Mouse (Mus musculus): Measurements from ENCODE around the gene Enpp4.

The Enpp4 gene

GRCm38 (mm10) chr17:44105287-44106138, at the start of gene Enpp4:
Gene Enpp4 (minus strand): TSS chr17:44105809.
- peak; percentile 96 for DNase-seq (ENCODE audit: low read depth, low spot score)

- DNase-seq (ENCODE audit: low read depth, low spot score), result no peak
These were observed 49.6 kb upstream of the Enpp4 start for GRCm38 (mm10) chr17:44155204-44155603.

GRCm38 (mm10) chr17:44153871-44154270, 48.3 kb upstream of the Enpp4 start:
- DNase-seq (ENCODE audit: low read depth, low spot score), result no peak

GRCm38 (mm10) chr17:44151889-44152288, 46.3 kb upstream of the Enpp4 start:
- DNase-seq (ENCODE audit: low read depth, low spot score), result no peak

- DNase-seq (ENCODE audit: low read depth, low spot score), result peak; percentile 61
These were observed 45.5 kb upstream of the Enpp4 start for GRCm38 (mm10) chr17:44151130-44151529.

- DNase-seq (ENCODE audit: low read depth, low spot score), result no peak
These were observed 42.7 kb upstream of the Enpp4 start for GRCm38 (mm10) chr17:44148109-44148846.

GRCm38 (mm10) chr17:44145806-44146205, 40.2 kb upstream of the Enpp4 start:
- no peak for DNase-seq (ENCODE audit: low read depth, low spot score)

- no peak for DNase-seq (ENCODE audit: low read depth, low spot score)
These were observed 31.4 kb upstream of the Enpp4 start for GRCm38 (mm10) chr17:44136863-44137640.

- DNase-seq (ENCODE audit: low read depth, low spot score), result no peak
These were observed 30.4 kb upstream of the Enpp4 start for GRCm38 (mm10) chr17:44136018-44136417.

- no peak for DNase-seq (ENCODE audit: low read depth, low spot score)
These were observed 28.9 kb upstream of the Enpp4 start for GRCm38 (mm10) chr17:44134545-44134944.

- DNase-seq (ENCODE audit: low read depth, low spot score), result no peak
These were observed 28.5 kb upstream of the Enpp4 start for GRCm38 (mm10) chr17:44134106-44134505.

- peak; percentile 72 for DNase-seq (ENCODE audit: low read depth, low spot score)
These were observed 24.8 kb upstream of the Enpp4 start for GRCm38 (mm10) chr17:44130429-44130828.

GRCm38 (mm10) chr17:44129092-44129750, 23.6 kb upstream of the Enpp4 start:
- DNase-seq (ENCODE audit: low read depth, low spot score), result no peak

GRCm38 (mm10) chr17:44121366-44122100, 15.9 kb upstream of the Enpp4 start:
- no peak for DNase-seq (ENCODE audit: low read depth, low spot score)

- DNase-seq (ENCODE audit: low read depth, low spot score), result no peak
These were observed 12.6 kb upstream of the Enpp4 start for GRCm38 (mm10) chr17:44118231-44118630.

GRCm38 (mm10) chr17:44117721-44118120, 12.1 kb upstream of the Enpp4 start:
- no peak for DNase-seq (ENCODE audit: low read depth, low spot score)

GRCm38 (mm10) chr17:44116584-44116983, 11.0 kb upstream of the Enpp4 start:
- DNase-seq (ENCODE audit: low read depth, low spot score), result no peak

- DNase-seq (ENCODE audit: low read depth, low spot score), result no peak
These were observed 2.7 kb upstream of the Enpp4 start for GRCm38 (mm10) chr17:44108331-44108730.

- DNase-seq (ENCODE audit: low read depth, low spot score), result no peak
These were observed 3.6 kb downstream of the Enpp4 start for GRCm38 (mm10) chr17:44101961-44102360.

GRCm38 (mm10) chr17:44100906-44101305, 4.7 kb downstream of the Enpp4 start:
- DNase-seq (ENCODE audit: low read depth, low spot score), result no peak

- DNase-seq (ENCODE audit: low read depth, low spot score), result no peak
These were observed 5.1 kb downstream of the Enpp4 start for GRCm38 (mm10) chr17:44100486-44100885.
